Mouse (Mus musculus): ENCODE measurements around the gene Zfp428. TPM values are rescaled to one million over a fixed set of nuclear protein-coding genes. Genes with fewer than 3 reads are reported as not detected.

The Zfp428 gene
- total RNA-seq, 1 experiment = 114 TPM

GRCm38 (mm10) chr7:24486654-24487130 lies 20.1 kb upstream of the Zfp428 start:
- no peak overlapping the region for H3K9ac ChIP-seq (ENCODE audit: insufficient read depth, low read depth, low read length, poor library complexity, severe bottlenecking)
- no peaks in the 10 kb centered on the region for H3K9me3 ChIP-seq (ENCODE audit: control insufficient read depth, insufficient read depth, low read depth, low read length)
- no peak overlapping the region for H3K27ac ChIP-seq (ENCODE audit: insufficient read depth, low read depth, low read length, poor library complexity, severe bottlenecking)
- H3K36me3 ChIP-seq (ENCODE audit: control insufficient read depth, insufficient read depth, low read length, poor library complexity, severe bottlenecking) = no peaks in the 10 kb centered on the region
- in situ Hi-C loops (cut with MboI; ENCODE audit: low sequenced_read_pairs in 2 of 2, unreplicated experiment in 2 of 2) = no loop called here
- peaks cover 0 to 8% of the 10 kb centered on the region in 2 experiments; a peak in 1 of 4 replicates for H3K4me1 ChIP-seq (ENCODE audit: control insufficient read depth in 2 of 2, insufficient read depth in 2 of 2, low read length in 2 of 2, poor library complexity in 1 of 2)
- DNase-seq (ENCODE audit: low read depth, low spot score) = no peak
- peak; percentile 49; the same call in 1 of the 2 replicates for TF ChIP-seq MAFK (IDR thresholded peaks at IDR 0.05; ENCODE audit: insufficient read depth, low read depth, low read length)
- no peak for TF ChIP-seq ZC3H11A (IDR thresholded peaks at IDR 0.05; ENCODE audit: borderline replicate concordance, low read depth, low read length)
- H3K4me3 ChIP-seq (ENCODE audit: insufficient read depth in 1 of 2, low read depth in 1 of 2, low read length in 2 of 2, poor library complexity in 1 of 2, severe bottlenecking in 1 of 2) = no peak overlapping the region

GRCm38 (mm10) chr7:24487403-24487802 lies 19.4 kb upstream of the Zfp428 start:
- no peak for TF ChIP-seq ZC3H11A (IDR thresholded peaks at IDR 0.05; ENCODE audit: borderline replicate concordance, low read depth, low read length)
- TF ChIP-seq HCFC1 (IDR thresholded peaks at IDR 0.05; ENCODE audit: borderline replicate concordance, insufficient read depth, low read length) = no peak
- TF ChIP-seq CHD2 (IDR thresholded peaks at IDR 0.05; ENCODE audit: low read depth, low read length) = no peak
- TF ChIP-seq ZNF384 (IDR thresholded peaks at IDR 0.05; ENCODE audit: low read depth, low read length) = no peak
- no peak for TF ChIP-seq MAFK (IDR thresholded peaks at IDR 0.05; ENCODE audit: insufficient read depth, low read depth, low read length)
- H3K27ac ChIP-seq (ENCODE audit: insufficient read depth, low read depth, low read length, poor library complexity, severe bottlenecking) = no peak overlapping the region
- no peak overlapping the region for H3K9ac ChIP-seq (ENCODE audit: insufficient read depth, low read depth, low read length, poor library complexity, severe bottlenecking)
- peaks cover 0 to 8% of the 10 kb centered on the region in 2 experiments; a peak in 1 of 4 replicates for H3K4me1 ChIP-seq (ENCODE audit: control insufficient read depth in 2 of 2, insufficient read depth in 2 of 2, low read length in 2 of 2, poor library complexity in 1 of 2)
- DNase-seq (ENCODE audit: low read depth, low spot score) = no peak
- no peaks in the 10 kb centered on the region for H3K36me3 ChIP-seq (ENCODE audit: control insufficient read depth, insufficient read depth, low read length, poor library complexity, severe bottlenecking)
- no peak overlapping the region for H3K4me3 ChIP-seq (ENCODE audit: insufficient read depth in 1 of 2, low read depth in 1 of 2, low read length in 2 of 2, poor library complexity in 1 of 2, severe bottlenecking in 1 of 2)
- H3K9me3 ChIP-seq (ENCODE audit: control insufficient read depth, insufficient read depth, low read depth, low read length) = no peaks in the 10 kb centered on the region
- in situ Hi-C loops (cut with MboI; ENCODE audit: low sequenced_read_pairs in 2 of 2, unreplicated experiment in 2 of 2) = no loop called here

DNA sequence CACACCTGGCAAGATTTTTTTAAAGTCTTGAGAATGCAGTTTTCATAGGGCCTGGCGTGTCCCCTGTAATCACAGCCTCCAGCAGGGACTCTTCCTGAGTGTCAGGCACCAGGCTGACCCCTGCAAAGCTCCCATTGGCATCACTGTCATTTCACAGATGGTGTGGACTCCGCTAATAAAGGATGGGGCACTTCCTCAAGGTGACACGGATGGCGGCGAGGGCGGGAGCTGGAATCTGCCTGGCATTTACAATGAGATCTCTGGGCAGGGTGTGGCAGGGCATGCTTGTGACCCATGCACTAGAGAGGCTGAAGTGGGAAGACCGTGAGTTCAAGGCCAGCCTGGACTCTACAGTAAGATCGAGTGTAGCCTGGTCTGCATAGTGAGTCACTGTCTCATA lies 18.5 kb upstream of the Zfp428 start:
- H3K9ac ChIP-seq (ENCODE audit: insufficient read depth, low read depth, low read length, poor library complexity, severe bottlenecking) = no peak overlapping the region
- H3K4me3 ChIP-seq (ENCODE audit: insufficient read depth in 1 of 2, low read depth in 1 of 2, low read length in 2 of 2, poor library complexity in 1 of 2, severe bottlenecking in 1 of 2) = no peak overlapping the region
- H3K9me3 ChIP-seq (ENCODE audit: control insufficient read depth, insufficient read depth, low read depth, low read length) = no peaks in the 10 kb centered on the region
- no peak for DNase-seq (ENCODE audit: low read depth, low spot score)
- TF ChIP-seq ZNF384 (IDR thresholded peaks at IDR 0.05; ENCODE audit: low read depth, low read length) (no peak), ZC3H11A (IDR thresholded peaks at IDR 0.05; ENCODE audit: borderline replicate concordance, low read depth, low read length) (no peak), MAFK (IDR thresholded peaks at IDR 0.05; ENCODE audit: insufficient read depth, low read depth, low read length) (no peak), CHD2 (IDR thresholded peaks at IDR 0.05; ENCODE audit: low read depth, low read length) (no peak), HCFC1 (IDR thresholded peaks at IDR 0.05; ENCODE audit: borderline replicate concordance, insufficient read depth, low read length) (no peak)
- in situ Hi-C loops (cut with MboI; ENCODE audit: low sequenced_read_pairs in 2 of 2, unreplicated experiment in 2 of 2) = no loop called here
- no peaks in the 10 kb centered on the region for H3K36me3 ChIP-seq (ENCODE audit: control insufficient read depth, insufficient read depth, low read length, poor library complexity, severe bottlenecking)
- H3K4me1 ChIP-seq (ENCODE audit: control insufficient read depth in 2 of 2, insufficient read depth in 2 of 2, low read length in 2 of 2, poor library complexity in 1 of 2) = peaks cover 0 to 10% of the 10 kb centered on the region in 2 experiments; a peak in 1 of 4 replicates
- H3K27ac ChIP-seq (ENCODE audit: insufficient read depth, low read depth, low read length, poor library complexity, severe bottlenecking) = no peak overlapping the region

- H3K4me3 ChIP-seq (ENCODE audit: insufficient read depth in 1 of 2, low read depth in 1 of 2, low read length in 2 of 2, poor library complexity in 1 of 2, severe bottlenecking in 1 of 2) = peak overlapping the region; percentile 60 to 63
- no peak overlapping the region for H3K27ac ChIP-seq (ENCODE audit: insufficient read depth, low read depth, low read length, poor library complexity, severe bottlenecking)
- H3K9ac ChIP-seq (ENCODE audit: insufficient read depth, low read depth, low read length, poor library complexity, severe bottlenecking) = peak overlapping the region; percentile 44; the same call in 1 of the 2 replicates
- no peaks in the 10 kb centered on the region for H3K9me3 ChIP-seq (ENCODE audit: control insufficient read depth, insufficient read depth, low read depth, low read length)
- no peaks in the 10 kb centered on the region for H3K36me3 ChIP-seq (ENCODE audit: control insufficient read depth, insufficient read depth, low read length, poor library complexity, severe bottlenecking)
- DNase-seq (ENCODE audit: low read depth, low spot score) = peak; percentile 83
- in situ Hi-C loops (cut with MboI; ENCODE audit: low sequenced_read_pairs in 2 of 2, unreplicated experiment in 2 of 2) = loop anchor here in 1 of 2 experiments (25.0 kb wide), 1 partner anchor 88 kb away; no protein-coding TSS in a partner anchor
- TF ChIP-seq MAFK (IDR thresholded peaks at IDR 0.05; ENCODE audit: insufficient read depth, low read depth, low read length) (no peak), CHD2 (IDR thresholded peaks at IDR 0.05; ENCODE audit: low read depth, low read length) (no peak), ZNF384 (IDR thresholded peaks at IDR 0.05; ENCODE audit: low read depth, low read length) (no peak), ZC3H11A (IDR thresholded peaks at IDR 0.05; ENCODE audit: borderline replicate concordance, low read depth, low read length) (no peak), HCFC1 (IDR thresholded peaks at IDR 0.05; ENCODE audit: borderline replicate concordance, insufficient read depth, low read length) (no peak)
- peaks cover 3 to 28% of the 10 kb centered on the region in 2 experiments; a peak in 3 of 4 replicates for H3K4me1 ChIP-seq (ENCODE audit: control insufficient read depth in 2 of 2, insufficient read depth in 2 of 2, low read length in 2 of 2, poor library complexity in 1 of 2)
Measured at GRCm38 (mm10) chr7:24499856-24500577, 6.8 kb upstream of the Zfp428 start.

Measured in ES-E14 (cell line).